Mouse (Mus musculus) frontal cortex, postnatal 36 days (tissue): ENCODE measurements around the gene Acsm1.
"Not testable (repeated sequence)": the region's sequence is repeated elsewhere in the genome, so short reads cannot be mapped to it uniquely, and the experiment has no call there.

Source experiments
- DNase-seq, 2 experiments: peaks; one replicate each; pipeline ENCODE4 v3.0.0; 2022; ENCODE audit warnings: low spot score in 2 of 2

Gene Acsm1

DNA sequence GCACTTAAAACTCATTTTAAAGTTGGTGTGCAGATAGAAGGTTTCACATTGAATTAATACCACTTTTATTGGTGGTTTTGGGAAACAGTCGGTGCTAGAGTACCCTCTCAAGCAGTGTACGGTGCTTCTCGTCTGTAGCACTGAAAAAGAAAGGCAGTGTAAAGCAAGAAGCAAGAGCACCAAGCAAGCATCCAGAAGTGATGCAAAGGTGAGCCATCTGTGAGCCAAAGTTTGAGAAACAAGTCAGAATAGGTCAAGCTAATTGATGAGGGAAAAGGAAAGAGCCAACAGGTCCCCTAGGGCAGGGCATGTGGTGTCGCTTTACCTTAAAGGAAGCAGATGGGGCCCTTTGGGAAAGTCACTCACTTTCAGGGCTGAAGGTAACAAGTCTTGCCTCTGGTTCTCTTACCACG lies at the start of gene Acsm1:
Gene Acsm1, plus strand, starts transcription at position 363 of the 413 bp plus-strand sequence.
- DNase-seq: no peak

GRCm38 (mm10) chr7:119559789-119560451 lies 46.9 kb upstream of the Acsm1 start:
- no peak for DNase-seq

- no peak for DNase-seq
These were observed 46.4 kb upstream of the Acsm1 start for GRCm38 (mm10) chr7:119560452-119560835.

- DNase-seq: no peak
These were observed 45.4 kb upstream of the Acsm1 start for GRCm38 (mm10) chr7:119561441-119561840.

GRCm38 (mm10) chr7:119562476-119562875 lies 44.4 kb upstream of the Acsm1 start:
- DNase-seq: not testable (repeated sequence)

DNA sequence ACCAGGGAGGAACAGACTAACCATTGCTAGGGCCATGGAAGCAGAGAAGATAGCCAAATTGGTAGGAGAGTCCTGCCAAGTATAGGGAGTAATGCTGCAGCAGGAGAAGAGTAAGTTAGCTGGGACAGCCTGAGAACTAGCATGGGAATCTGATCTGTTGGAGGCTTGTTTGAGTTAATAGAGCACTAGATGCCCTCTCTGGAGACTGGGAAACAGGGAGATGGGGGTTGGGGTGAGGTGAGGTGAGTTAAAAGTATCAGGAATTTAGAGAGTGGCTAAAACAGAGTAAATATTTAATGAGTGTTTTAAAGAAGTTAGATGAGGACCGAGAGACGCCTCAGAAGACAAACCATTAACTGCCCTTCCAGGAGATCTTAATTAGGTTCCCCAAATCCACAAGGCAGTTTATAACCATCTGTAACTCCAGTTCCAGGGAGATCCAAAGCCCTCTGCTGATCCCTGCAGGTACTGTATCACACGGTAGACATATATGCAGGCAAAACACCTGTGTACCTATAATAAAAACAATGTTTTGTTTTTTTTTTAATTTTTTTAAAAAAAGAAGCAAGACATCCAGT lies 12.2 kb upstream of the Acsm1 start:
- no peak for DNase-seq

- DNase-seq: no peak
These were observed 11.5 kb upstream of the Acsm1 start for GRCm38 (mm10) chr7:119595306-119595705.

DNA sequence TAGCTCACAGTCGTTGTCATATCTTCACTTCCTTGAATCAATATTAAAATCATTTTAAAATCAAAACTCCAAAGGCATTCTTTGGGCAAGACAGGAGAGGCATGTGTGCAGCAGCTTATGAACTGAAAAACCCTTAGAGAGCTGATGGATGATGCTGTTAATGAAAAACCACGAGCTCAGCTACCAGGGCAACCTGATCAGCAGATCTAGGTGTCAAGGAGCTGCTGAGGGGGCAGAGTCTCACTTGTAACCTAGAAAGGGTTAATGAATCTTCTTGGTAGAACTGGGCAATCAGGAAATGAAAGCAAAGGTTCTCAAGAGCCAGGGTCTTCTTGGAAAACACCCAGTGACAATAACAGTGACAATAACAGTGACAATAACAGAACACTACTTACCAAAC lies 10.3 kb upstream of the Acsm1 start:
- no peak for DNase-seq

DNA sequence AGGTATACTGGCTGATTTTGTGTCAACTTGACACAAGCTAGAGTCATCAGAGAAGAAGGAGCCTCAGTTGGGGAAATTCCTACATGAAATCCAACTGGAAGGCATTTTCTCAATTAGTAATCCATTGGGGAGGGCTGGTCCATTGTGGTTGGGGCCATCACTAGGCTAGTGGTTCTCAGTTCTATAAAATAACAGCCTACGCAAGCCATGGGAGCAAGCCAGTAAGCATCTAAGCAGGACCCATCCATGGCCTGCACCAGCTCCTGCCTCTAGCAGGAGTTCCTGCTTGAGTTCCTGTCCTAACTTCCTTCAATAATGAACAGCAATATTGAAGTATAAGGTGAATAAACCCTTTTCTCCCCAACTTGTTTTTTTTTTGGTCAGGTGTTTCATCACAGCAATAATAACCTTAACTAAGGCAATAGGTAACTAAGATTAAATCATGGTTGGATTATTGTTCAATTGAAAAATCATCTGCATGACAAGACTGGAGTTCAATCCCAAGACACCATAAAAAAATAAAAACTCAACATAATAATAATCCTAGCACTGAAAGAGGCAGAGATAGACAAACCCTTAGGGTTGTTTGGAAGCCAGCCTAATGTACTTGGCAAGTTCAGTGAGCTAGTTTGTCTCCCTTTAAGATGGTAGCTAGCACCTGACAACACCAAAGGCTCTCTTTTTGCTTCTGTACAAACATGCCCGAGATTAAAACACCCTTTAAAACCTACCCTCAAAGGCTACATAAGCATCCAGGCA lies 5.5 kb upstream of the Acsm1 start:
- no peak for DNase-seq

DNA sequence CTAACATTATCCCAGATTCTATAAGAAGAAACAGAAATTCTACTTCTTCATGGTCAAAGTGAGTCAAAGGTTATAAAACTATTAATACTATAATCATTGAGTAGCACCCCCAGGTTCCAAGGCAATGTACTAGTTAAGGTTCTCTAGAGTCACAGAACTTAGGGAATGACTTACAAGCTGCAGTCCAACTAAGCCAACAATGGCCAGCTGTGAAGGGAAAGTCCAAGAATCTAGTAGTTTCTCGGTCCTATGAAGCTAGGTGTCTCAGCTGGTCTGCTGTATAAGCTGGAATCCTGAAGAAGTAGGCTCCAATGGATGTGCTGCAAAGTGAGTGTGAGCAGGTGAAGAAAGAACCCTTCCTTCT lies 4.9 kb upstream of the Acsm1 start:
- DNase-seq: no peak

DNA sequence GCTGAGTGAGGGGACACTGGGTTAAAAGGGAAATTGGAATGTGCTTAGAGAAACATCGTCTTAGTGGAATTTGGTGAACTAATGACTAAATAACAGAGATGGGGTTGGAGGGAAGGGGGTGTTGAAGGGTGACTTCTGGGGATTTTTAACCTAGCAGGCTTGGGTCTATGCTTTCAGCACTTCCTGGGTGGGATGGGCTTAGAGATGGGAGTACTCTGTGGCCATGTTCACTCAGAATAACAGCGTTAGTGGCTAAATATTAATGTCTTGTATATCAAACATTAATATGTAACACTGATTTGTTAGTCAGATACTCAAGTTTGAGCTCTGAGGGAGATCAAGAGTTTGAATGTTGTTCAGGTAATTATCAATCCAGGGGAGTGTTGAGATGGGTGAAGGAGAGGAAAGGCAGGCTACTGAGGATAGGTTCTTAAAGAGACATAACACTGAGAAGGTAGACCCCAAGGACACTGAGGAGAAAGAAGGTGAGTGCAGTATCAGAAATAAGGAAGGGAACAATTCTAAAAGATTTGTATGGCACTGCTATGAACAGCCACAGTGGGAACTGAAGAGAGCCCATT lies 1.8 kb upstream of the Acsm1 start:
- DNase-seq: no peak

DNA sequence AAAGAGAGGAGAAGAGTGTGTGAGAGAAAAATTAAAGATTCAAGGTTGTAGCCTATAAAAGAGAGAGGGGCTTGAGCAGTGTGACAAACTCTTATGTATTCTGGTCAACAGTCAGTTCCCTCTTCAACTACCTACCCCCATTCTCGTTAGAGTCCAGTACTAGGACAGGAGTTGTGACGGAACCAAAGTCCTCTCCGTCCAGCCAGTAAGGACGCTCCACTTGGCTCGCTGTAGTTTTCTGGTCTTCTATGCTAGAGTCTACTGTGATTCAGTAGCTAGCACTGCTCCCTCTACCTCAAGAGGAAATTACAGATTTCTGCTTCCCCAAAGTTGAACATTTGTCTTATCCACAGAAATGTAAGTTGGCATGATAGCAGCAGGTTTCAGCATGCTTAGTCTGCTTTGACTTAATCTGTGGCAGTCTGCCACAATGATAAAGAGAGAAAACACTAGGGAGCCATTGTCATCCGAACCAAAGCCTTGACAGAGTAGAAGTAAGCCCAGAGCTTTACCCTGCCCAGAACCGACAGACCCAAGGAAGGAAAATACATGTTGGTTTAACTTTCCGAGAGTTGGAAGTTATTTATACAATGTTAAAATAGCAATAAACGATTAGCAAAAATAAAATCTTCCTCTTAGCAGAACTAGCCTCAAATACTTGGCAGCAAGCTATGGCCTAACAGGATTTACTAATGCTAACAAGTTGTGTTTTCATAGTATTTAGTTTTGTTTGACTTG lies 731 bp upstream of the Acsm1 start:
- no peak for DNase-seq

GRCm38 (mm10) chr7:119607796-119608515 lies 1.1 kb downstream of the Acsm1 start:
- DNase-seq: no peak

DNA sequence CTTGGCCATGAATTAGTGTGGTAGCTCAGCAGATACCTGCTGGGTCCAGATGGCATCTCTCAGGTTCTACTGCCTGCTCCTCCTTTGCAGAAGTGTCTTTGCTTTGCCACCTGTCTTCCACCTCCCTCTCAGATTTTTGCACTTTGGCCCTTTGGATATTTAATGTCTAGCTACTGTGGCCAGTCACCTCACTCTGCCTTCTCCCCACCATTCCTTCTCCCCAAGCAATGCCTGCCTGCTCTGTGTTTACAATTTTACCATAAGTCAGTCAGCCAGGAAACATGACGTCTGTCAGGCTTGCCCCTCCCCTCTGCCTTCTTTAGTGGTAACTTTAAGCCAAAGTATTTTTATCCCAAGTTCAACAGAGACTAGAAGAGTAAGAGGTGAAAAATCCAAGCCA lies 9.7 kb downstream of the Acsm1 start:
- DNase-seq: no peak

GRCm38 (mm10) chr7:119617593-119617992 lies 10.8 kb downstream of the Acsm1 start:
- no peak for DNase-seq

- DNase-seq: no peak
These were observed 11.5 kb downstream of the Acsm1 start for GRCm38 (mm10) chr7:119618209-119618935.

DNA sequence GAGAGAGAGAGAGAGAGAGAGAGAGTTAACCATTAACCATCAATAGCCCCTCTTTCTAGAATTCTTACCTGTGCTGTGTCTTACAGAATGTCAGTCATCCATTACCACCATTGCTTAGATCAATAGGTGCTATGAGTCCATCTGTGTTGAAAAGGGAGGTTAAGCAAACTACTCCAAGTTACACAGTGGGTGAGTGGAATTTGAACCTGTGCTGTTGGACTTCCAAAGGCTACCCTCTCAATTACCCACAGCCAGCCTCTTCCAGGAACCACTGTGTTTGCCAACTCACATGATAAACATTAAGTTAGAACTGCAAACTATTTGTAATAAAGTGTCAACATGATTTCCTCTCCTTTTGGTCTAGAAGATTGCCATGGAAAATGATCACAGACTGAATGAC lies 13.3 kb downstream of the Acsm1 start:
- DNase-seq: no peak

GRCm38 (mm10) chr7:119638773-119639172 lies 31.9 kb downstream of the Acsm1 start:
- no peak for DNase-seq

DNA sequence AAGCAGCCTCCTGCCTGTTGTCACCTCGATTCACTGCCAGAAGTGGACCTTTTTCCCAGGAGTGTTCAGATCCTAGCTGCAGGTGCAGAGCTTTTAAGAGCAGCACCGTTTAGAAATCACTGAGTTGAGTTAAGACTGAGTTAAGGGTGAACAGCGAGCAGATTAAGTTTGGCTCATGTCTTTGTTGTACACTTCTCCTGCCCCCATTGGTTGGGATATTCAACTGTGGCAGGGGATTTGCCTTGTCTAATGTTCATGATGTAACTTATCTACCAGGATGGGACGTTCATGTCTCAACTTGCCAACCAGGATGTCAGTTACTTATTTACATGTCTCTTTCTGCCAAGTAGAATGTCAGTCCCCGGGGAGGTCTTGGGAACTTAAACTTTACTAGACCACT lies 35.5 kb downstream of the Acsm1 start:
- no peak for DNase-seq

- no peak for DNase-seq
These were observed 61.1 kb downstream of the Acsm1 start for GRCm38 (mm10) chr7:119667893-119668292.

DNA sequence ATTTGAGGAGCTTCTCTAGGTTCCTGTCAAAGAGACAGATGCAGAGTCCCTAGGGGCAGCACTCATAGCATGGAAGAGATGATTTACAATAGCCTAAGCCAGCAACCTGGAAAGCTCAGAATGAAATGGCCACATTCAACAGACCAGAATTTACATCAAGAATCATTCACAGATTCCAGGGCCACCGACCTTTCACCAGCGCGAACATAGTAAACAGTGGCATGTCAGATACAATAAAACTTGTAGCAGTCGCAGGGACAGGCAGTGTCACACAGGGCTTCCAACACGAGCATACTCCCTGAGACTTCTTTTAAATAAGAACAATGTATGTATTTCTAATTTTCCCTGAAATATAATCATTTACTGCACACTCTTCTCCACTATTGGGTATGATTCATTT lies 63.6 kb downstream of the Acsm1 start:
- DNase-seq: no peak
